Mouse (Mus musculus): Measurements from ENCODE around the gene Bub3. TPM values are rescaled to one million over a fixed set of nuclear protein-coding genes. Genes with fewer than 3 reads are reported as not detected.

Gene Bub3
- polyA plus RNA-seq, 1 experiment = 71.6 TPM

GRCm38 (mm10) chr7:131598483-131598824, 38.4 kb downstream of the Bub3 start:
- 10% methylated on average over 5 of the region's 5 CpGs for WGBS
- TF ChIP-seq CTCF (IDR thresholded peaks at IDR 0.05; ENCODE audit: insufficient read depth, low read length) (0 out of 2 replicates have a peak, but pooled peaks have one; percentile 1), POLR2A (IDR thresholded peaks at IDR 0.05; ENCODE audit: borderline replicate concordance, extremely low read depth, low read depth, low read length) (no peak)
- Histone ChIP-seq H3K4me3 (replicated peaks; ENCODE audit: extremely low read depth, low read depth, low read length) (no peak overlapping the region), H3K4me1 (ENCODE audit: control insufficient read depth, insufficient read depth, low read length) (no peaks in the 10 kb centered on the region)
- no peak for DNase-seq

- WGBS = 79% methylated on average over 7 of the region's 7 CpGs
- Histone ChIP-seq H3K4me3 (replicated peaks; ENCODE audit: extremely low read depth, low read depth, low read length) (no peak overlapping the region), H3K4me1 (ENCODE audit: control insufficient read depth, insufficient read depth, low read length) (no peaks in the 10 kb centered on the region)
- TF ChIP-seq CTCF (IDR thresholded peaks at IDR 0.05; ENCODE audit: insufficient read depth, low read length) (no peak), POLR2A (IDR thresholded peaks at IDR 0.05; ENCODE audit: borderline replicate concordance, extremely low read depth, low read depth, low read length) (no peak)
- no peak for DNase-seq
Measured at GRCm38 (mm10) chr7:131602106-131602505, 42.1 kb downstream of the Bub3 start.

- TF ChIP-seq POLR2A (IDR thresholded peaks at IDR 0.05; ENCODE audit: borderline replicate concordance, extremely low read depth, low read depth, low read length) = no peak
- no peak for TF ChIP-seq CTCF (IDR thresholded peaks at IDR 0.05; ENCODE audit: insufficient read depth, low read length)
- WGBS = 11% methylated on average over 11 of the region's 11 CpGs
- Histone ChIP-seq H3K4me1 (ENCODE audit: control insufficient read depth, insufficient read depth, low read length) (no peaks in the 10 kb centered on the region), H3K4me3 (replicated peaks; ENCODE audit: extremely low read depth, low read depth, low read length) (no peak overlapping the region)
- no peak for DNase-seq
Measured at GRCm38 (mm10) chr7:131603186-131603585, 43.2 kb downstream of the Bub3 start.

GRCm38 (mm10) chr7:131604946-131605345, 44.9 kb downstream of the Bub3 start:
- WGBS = 83% methylated on average over 10 of the region's 10 CpGs

GRCm38 (mm10) chr7:131605481-131605880, 45.5 kb downstream of the Bub3 start:
- TF ChIP-seq CTCF (IDR thresholded peaks at IDR 0.05; ENCODE audit: insufficient read depth, low read length) (no peak), POLR2A (IDR thresholded peaks at IDR 0.05; ENCODE audit: borderline replicate concordance, extremely low read depth, low read depth, low read length) (no peak)
- no peak overlapping the region for H3K4me3 ChIP-seq (replicated peaks; ENCODE audit: extremely low read depth, low read depth, low read length)
- 67% methylated on average over 4 of the region's 4 CpGs for WGBS
- no peaks in the 10 kb centered on the region for H3K4me1 ChIP-seq (ENCODE audit: control insufficient read depth, insufficient read depth, low read length)
- DNase-seq = no peak

More at GRCm38 (mm10) chr7:131604946-131605345, 44.9 kb downstream of the Bub3 start:
- no peaks in the 10 kb centered on the region for H3K4me1 ChIP-seq (ENCODE audit: control insufficient read depth, insufficient read depth, low read length)
- no peak overlapping the region for H3K4me3 ChIP-seq (replicated peaks; ENCODE audit: extremely low read depth, low read depth, low read length)
- no peak for DNase-seq
- TF ChIP-seq CTCF (IDR thresholded peaks at IDR 0.05; ENCODE audit: insufficient read depth, low read length) (no peak), POLR2A (IDR thresholded peaks at IDR 0.05; ENCODE audit: borderline replicate concordance, extremely low read depth, low read depth, low read length) (no peak)

GRCm38 (mm10) chr7:131608049-131608448, 48.0 kb downstream of the Bub3 start:
- H3K4me3 ChIP-seq (replicated peaks; ENCODE audit: extremely low read depth, low read depth, low read length) = no peak overlapping the region
- WGBS = 81% methylated on average over 6 of the region's 6 CpGs
- DNase-seq = no peak

GRCm38 (mm10) chr7:131609677-131610076, 49.7 kb downstream of the Bub3 start:
- WGBS = 31% methylated on average over 7 of the region's 7 CpGs
- Histone ChIP-seq H3K4me1 (ENCODE audit: control insufficient read depth, insufficient read depth, low read length) (no peaks in the 10 kb centered on the region), H3K4me3 (replicated peaks; ENCODE audit: extremely low read depth, low read depth, low read length) (no peak overlapping the region)
- no peak for DNase-seq
- TF ChIP-seq POLR2A (IDR thresholded peaks at IDR 0.05; ENCODE audit: borderline replicate concordance, extremely low read depth, low read depth, low read length) (no peak), CTCF (IDR thresholded peaks at IDR 0.05; ENCODE audit: insufficient read depth, low read length) (no peak)

More at GRCm38 (mm10) chr7:131608049-131608448, 48.0 kb downstream of the Bub3 start:
- H3K4me1 ChIP-seq (ENCODE audit: control insufficient read depth, insufficient read depth, low read length) = no peaks in the 10 kb centered on the region
- TF ChIP-seq POLR2A (IDR thresholded peaks at IDR 0.05; ENCODE audit: borderline replicate concordance, extremely low read depth, low read depth, low read length) (no peak), CTCF (IDR thresholded peaks at IDR 0.05; ENCODE audit: insufficient read depth, low read length) (no peak)

Other genes with a start within 250 kb of the Bub3 start
- gene Cuzd1, start 237.9 kb upstream of the Bub3 start, polyA plus RNA-seq (2012; rRNA removed) = not detected in 2 replicates
- 0.62 TPM in 1 of 2 replicates, not detected in the other for gene Fam24b, start 230.7 kb upstream of the Bub3 start, polyA plus RNA-seq (2012; rRNA removed)
- gene Fam24a, start 226.4 kb upstream of the Bub3 start, polyA plus RNA-seq (2012; rRNA removed) = not detected in 2 replicates
- 4.0 and 5.2 TPM in 2 replicates for gene 2310057M21Rik, start 197.5 kb upstream of the Bub3 start, polyA plus RNA-seq (2012; rRNA removed)
- gene Pstk, start 189.1 kb upstream of the Bub3 start, polyA plus RNA-seq (2012; rRNA removed) = 28.7 and 35.0 TPM in 2 replicates
- gene Ikzf5, start 149.7 kb upstream of the Bub3 start, polyA plus RNA-seq (2012; rRNA removed) = 12.4 and 13.3 TPM in 2 replicates
- gene Acadsb, start 149.6 kb upstream of the Bub3 start, polyA plus RNA-seq (2012; rRNA removed) = 9.3 and 14.6 TPM in 2 replicates
- gene Hmx3, start 17.4 kb upstream of the Bub3 start, polyA plus RNA-seq (2012; rRNA removed) = not detected in 2 replicates
- not detected in 2 replicates for gene Hmx2, start 11.4 kb upstream of the Bub3 start, polyA plus RNA-seq (2012; rRNA removed)

All from lung, adult 2 months (tissue).